Mouse (Mus musculus) stomach, postnatal 0 days (tissue): ENCODE data around the gene Mea1.

Experiments used
- CTCF ChIP-seq: IDR thresholded peaks from 2 replicates; pipeline ENCODE4 v1.5.1; 2016; ENCODE audit warnings: antibody characterized with exemption, low read depth, mild to moderate bottlenecking, moderate library complexity
- EP300 ChIP-seq: optimal IDR thresholded peaks from 2 replicates; pipeline ENCODE3; 2016; ENCODE audit warnings: antibody characterized with exemption

DNA sequence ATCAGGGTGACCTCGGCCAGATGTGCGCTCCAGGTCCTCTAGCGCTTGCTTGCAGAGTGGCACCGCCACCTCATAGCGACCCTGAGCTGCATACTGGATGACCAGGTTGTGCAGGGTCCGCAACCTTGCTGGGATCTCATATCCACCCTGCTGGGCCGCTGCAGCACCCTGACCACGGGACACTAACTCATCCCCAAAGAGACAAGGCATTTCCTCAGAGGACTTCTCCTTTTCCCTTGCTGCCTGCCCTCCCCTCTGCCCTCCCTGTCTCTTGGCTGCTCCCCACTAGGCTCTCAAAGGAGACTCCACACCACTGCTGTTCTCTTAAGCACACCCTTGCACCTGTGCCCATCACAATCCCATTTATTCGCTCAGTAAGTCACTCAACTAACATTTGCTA is 38.7 kb upstream of the Mea1 start:
- TF ChIP-seq CTCF, result no peak
- no peak for TF ChIP-seq EP300
